Mouse (Mus musculus): ENCODE results near the gene Smg9.

Smg9 gene

DNA sequence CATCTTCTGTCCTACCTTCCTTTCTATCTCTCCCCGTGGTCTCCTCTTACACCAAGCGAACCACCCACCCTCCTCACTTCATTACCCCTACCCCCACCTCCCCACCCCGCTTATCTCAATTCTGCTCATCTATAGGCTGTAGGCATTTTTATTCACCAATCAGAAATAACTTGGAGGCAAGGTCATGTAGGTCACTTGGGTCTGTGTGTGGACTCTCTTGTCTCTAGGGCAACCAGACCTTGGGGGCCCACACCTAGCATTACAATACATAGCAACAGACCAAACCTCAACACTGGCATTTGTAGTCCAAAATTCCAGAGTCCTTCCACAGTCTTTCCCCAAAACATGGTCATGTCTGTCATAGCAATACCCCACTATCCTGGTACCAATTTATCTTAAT is 11.4 kb downstream of the Smg9 start:
- no peak for DNase-seq

DNA sequence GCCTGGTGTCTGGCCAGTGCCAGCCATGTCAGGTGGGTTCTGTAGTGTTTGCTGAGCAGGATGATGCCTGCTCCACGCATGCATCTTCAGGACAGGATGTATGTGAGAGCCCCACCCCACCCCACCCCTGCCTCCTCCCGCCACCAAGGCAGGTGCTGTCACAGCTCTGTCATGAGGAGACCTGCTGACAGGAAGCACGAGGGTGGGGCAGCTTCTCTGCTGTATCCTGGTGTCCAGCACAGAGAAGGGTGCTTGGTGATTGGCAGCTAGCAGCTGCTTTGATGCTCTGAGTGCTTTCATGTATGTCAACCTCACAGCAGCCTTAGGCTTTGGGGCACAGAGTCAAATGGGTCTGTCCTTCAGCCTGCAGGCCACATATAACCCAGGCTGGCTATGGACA is 14.2 kb downstream of the Smg9 start:
- DNase-seq = no peak

DNA sequence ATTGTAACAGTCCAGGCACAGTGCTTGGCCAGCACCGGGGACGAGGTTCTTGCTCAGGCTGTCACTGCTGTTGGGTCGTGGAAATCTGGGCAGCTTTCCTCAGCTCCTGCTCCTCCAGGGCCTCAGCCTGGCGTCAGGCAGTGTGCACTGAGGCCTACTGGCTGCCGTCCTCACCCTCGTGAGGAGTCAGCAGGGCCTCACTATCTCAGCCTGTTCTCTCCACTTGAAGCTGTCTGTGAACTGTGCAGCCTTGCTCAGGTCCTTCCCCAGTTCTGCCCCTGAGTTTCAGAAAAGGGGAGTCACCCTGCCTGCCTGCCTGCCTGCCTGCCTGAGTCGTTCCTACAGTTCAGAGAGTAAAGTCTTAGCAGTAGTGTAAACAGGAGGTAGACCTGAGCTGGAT is 15.8 kb downstream of the Smg9 start:
- no peak for DNase-seq

DNA sequence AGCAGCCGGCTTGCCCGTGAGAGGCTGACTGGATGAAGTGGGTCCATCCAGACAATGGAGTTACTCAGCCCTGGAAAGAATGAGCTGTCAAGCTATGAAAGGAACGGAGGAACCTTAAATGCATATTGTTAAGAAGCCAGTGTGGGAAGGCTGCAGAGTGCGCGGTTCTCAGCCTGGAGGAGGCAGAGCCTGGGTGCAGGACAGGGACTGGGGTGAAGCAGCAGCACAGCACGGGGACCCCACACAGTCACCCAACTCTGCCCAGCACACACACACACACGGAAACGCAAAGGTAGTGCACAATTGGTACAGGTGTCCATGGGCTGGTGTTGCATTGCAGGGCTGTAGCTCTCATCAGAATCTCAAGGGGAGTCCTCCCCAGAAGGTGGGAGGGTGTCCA is 20.2 kb downstream of the Smg9 start:
- no peak for DNase-seq

DNA sequence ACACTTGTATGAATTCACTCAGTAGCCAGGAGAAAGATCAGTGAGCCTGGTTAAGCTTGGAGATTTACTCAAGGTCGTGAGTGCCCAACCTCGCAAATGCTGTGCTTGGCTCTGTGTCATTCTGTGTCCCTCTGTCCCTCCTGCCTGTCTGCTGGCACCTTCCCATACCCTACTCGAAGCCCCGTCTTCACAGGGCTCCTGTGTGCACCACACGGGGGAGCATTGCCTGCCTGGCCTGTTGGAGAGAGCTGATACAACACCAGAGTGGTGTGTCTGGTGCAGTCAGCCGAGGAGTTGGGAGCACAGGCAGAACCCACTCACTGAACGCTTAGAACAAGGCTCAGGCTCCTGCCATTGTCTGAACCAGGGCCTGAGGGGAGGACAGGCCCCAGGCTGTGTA is 22.2 kb downstream of the Smg9 start:
- DNase-seq = no peak

DNA sequence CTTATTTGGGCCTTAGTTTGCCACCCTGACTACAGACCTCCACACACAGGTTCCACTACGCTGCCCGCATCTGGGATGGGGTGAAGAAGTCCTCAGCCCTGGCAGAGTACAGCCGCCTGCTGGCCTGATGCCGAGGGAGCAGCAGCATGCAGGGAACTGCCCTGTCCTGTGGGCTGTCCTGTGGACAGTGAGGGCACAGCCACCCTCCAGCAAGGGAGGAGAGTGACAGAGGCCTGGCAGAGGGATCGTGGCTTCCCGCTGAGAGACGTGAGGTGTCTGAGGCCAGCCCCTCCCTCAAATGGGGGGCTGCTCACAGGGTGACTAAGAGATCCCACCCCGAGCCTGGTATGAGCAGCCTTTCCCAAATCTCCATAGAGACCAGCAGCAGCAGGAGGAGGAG is 22.8 kb downstream of the Smg9 start:
- peak; percentile 38 for DNase-seq

DNA sequence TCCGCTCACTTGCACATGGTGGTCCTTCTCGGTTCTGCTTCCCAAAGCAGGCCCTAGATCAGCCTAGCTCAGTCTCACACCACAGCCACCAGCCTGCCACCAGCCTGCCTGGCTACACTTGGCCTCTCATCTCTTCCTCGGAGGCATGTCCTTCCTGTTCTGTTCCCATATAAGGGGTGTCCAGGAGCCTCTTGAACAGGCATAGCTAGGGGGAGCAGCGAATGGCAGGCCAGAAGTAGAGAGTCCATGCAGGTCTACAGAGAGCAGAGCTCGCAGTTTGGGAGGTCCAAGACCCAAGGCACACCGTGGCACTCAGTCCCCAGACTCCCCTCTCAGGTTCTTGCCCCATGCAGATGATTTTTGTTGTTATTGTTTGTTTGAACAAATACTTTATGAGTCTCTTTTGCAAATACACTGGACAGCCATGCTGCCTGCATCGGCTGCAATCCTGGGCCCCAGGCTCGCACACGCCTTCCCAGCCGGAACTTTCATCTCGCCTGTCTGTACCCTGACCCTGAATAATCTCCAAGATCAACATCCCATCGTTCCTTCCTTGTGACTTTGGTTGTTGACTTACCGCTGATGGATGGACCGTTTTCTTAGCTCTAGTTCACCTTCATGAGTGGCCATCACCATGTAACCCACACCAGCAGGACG is 23.8 kb downstream of the Smg9 start:
- no peak for DNase-seq

DNA sequence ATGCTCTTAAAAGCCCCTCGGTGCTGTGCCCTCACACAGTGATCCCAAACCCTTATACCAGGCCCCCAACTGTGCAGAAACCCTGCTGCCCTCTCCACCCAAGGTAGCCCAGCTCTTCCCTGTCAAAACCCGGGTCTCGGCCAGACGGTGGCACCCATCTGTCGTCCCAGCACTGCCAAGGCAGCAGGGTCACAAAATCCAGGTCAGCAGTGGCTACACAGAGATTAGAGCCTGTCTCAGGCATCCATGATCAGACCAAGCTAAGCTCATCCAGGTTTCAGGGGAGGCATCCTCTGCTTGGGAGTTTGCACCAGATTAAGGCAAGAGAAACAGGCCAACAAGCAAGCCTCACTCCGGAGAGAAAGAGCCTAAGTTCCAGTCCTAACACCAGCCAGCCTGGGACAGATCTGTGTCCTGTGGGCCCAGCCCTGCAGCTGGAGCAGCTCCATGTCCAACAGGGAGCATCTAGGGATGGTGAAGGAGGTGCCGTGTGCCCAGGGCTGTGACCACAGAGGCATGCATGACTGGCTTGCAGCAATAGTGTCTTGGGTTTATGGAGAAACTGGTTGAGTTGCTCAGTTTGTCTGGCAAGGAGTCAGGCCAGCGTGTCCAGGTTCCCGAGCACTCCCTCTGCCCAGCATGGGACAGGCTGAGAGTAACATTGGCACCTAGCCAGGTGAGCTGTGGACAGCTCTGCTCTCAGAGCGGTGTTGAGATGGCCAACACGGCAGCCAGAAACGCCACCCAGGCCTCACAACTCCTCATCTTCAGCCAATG is 24.7 kb downstream of the Smg9 start:
- no peak for DNase-seq

DNA sequence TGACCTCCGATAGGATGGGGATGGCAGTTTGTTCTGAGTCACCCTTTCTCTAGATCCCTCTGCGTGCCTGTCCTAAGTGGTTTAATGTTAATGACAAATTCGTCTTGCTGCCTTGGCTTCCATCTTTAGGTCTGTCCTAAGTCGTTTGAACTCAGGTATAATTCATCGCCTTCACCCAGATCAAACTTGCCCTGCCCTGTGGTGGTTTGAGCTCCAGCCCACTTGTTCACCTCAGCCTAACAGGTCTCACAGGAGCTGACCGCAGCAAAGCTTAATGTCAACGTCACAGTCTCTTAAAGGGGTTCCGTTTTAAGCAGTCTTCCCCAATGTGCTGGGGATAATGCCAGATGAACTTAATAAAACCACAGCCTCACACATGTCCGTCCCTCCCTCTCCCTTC is 26.5 kb downstream of the Smg9 start:
- no peak for DNase-seq

DNA sequence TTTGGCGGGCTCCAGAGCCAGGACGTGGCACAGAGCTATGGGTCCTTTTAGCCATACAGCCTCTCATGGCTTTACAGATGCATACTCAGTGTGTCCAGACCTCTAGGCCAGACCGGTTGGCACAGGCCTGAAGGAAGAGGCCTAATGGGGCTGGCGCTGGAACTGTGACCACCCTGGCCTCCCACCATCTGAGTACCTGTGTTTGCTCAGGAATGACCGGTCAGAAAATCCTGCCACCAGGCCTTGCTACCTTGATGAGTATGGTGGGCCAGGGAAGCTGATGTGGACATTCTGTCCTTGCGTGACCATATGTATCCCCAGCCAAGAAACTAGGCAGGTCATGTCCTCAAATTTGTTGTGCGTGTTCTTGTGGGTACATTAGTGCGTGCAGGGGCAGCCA is 27.7 kb downstream of the Smg9 start:
- DNase-seq = no peak

DNA sequence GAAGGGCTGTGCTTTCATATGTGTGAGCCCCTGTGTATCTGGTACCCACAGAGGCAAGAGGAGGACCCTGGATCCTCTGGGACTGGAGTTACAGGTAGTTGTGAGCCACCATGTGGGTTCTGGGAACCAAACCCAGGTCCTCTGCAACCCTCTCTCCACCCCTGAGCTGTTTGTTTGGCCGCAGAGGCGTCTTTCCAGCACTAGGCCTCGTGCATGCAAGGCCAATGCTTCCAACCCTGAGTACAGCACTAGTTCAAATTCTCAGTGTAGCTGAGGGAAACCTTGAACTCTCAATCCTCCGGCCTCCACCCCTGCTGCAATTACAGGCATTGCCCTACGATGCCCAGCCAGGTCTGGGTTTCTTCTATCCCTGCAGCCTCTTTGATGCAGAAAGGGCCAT is 29.3 kb downstream of the Smg9 start:
- DNase-seq = no peak

DNA sequence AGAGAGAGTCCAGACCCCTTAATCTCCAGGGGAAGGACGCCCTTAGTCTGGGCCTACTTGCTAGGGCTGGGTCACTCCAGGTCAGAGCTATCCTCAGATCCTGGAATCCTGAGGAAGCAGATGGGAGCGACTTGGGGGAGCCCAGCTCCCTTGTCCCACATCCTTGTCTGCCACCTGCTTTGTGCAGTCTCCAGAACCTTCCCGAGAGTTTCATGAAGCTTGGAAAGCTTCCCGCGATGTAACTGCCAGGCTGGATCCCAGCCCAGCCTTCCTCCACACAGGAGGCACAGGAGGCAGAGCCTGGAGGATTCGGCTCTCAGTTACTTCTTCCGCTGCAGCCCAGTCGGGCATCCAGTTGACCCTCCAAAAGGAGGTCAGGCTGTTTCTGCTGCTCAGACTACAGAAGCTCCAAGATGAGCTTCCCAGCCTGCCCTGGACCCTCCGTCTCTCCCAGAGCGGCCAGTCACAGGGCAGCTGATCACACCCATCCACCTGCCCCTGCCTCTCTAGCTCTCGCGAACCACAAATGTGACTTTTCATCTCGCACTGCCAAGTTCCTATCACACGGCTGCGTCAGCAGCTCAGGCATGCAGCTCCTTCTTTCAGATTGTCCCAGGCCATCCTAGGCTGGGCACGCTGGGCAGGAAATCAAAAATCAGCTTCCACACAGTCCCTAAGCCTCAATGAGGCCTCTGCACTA is 30.1 kb downstream of the Smg9 start:
- no peak for DNase-seq

DNA sequence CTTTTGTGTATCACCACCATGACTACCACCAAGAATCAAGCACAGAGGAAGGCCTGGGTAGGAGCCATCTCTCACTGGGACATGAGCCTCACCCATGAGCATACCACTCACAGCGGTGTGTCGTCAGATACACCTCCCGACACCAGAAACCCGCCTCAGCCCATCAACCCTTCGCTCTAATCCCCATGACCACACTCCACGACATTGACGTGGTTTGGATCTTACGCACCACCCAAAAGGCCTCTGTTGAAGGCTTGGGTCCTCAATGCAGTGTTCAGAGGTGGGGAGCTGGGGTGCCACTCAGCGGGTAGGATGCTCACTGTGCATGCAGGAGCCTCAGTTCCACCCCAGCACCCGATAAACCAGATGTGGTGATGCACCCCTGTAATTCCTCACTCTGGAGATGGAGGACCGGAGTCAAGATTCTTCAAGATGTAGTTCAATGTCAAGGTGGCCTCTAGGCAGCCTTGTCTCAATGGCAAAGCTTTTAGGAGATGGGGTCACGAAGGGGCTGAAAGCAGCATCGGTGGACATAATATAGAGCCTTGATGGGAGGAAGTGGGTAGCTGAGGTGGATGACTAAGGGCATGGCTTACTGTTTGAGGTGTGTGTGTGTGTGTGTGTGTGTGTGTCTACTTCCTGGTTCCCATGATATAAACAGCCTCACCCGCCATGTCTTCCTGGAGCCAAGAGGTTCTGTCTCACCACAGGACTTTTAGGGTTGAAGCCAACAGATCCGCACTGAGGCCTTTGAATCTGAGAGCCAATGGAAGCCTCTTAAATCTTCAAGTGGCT is 31.3 kb downstream of the Smg9 start:
- no peak for DNase-seq

DNA sequence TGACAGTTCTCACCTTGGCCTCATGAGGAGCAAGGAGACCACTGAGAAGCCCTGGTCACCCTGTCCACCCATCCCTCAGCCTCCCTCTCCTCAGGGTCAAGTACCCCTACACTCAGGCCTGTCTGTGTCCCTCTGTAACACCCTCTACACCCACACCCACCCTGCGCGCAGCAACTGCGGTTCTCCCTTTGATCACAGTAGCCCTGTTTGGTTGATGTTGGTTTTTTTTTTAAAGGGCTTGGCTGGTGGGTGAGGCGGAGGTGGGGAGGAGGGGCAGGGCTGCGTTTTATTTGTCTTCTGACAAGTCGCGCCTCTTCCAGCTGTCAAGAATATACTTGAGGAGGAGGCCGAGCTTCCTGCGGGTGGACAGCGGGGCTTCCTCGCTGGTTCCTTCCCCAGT is 32.3 kb downstream of the Smg9 start:
- no peak for DNase-seq

DNA sequence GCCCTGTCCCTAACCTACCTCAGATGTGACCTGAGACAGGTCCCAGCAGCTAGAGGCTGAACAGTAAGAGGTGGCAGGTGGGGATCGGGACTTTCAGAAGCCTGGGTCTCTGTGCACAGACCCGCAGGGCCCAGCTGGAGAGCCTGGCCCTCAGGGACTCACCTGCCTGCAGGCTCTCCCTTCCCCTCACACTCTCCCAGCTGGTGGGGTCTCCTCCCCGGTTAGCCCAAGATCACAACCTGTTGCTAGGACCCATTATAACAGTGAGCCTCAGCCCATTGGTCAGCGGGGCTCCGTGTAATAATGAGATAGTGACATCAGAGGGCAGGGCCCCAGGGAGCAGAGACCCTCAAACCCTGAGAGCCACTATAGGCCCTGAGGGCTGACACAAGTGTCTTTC is 35.9 kb downstream of the Smg9 start:
- no peak for DNase-seq

DNA sequence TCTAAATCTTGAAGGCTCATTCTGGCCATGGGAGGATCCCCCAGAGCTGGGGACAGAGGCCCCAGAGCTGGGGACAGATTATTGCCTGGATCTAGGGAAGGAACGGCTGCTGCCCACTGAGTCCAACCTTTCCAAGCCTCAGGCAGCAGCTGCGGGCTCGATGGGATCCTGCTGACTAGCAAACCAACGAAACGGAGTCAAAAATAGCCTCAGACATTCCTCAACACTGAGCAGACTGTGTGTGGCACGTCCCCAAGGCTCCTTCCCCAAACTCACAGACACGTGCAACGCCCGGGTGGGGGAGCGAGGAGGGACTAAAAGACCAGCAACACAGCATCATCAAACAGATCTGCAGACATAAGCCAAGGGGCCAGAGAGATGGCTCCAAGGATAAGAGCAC is 38.6 kb downstream of the Smg9 start:
- DNase-seq = no peak

DNA sequence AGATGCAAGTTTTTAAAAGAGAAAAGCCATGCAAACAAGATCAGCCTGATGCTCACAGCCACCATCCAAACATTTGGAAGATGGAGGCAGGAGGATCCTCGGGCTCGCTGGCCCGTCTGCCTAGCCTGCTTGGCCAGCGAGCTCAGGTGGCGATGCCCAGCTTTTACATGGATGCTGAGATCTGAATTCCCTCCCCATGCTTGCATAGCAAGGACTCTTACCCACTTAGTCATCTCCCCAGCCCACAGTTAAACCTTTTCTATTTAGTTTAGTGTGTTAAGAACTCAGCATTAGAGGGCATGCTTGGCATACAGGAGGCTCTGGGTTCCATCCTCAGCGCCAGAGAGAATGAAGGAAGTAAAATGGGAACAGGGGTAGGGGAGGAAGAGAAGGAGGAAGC is 39.8 kb downstream of the Smg9 start:
- no peak for DNase-seq

DNA sequence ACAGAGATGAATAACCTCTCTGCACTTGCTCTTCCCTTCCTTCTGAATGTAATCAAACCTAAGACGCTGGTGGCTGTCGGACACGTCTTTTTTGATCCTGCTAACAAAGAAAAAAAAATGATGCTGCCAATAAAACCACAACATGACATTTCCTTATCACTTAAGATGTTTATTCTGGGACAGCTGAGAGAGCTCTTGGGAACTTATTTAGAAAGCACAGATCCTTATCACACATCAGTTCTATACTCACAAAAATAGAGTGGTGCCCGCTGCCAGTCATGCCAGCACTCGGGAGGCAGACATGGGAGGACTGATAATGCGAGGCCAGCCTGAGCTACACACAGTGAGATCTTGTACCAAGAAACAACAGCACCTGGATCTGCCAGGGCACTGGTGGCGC is 40.5 kb downstream of the Smg9 start:
- DNase-seq = no peak

DNA sequence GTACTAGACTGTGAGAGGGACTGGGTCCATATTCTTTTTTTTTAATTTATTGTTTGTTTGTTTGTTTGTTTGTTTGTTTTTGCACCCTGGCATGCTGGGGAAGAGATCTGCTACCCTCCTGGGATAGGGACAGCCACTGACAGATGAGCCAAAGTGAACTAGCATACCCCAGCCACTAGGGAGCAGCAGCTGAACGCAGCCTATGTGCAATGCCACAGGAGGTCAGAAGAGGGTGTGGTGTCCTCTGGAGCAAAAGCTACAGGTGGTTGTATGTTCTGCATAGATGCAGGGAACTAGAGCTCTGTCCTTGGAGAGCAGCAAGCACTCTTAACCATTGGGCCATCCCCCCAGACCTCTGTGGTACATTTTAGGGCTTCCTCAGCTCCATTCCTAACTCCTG is 42.4 kb downstream of the Smg9 start:
- DNase-seq = peak; percentile 64

DNA sequence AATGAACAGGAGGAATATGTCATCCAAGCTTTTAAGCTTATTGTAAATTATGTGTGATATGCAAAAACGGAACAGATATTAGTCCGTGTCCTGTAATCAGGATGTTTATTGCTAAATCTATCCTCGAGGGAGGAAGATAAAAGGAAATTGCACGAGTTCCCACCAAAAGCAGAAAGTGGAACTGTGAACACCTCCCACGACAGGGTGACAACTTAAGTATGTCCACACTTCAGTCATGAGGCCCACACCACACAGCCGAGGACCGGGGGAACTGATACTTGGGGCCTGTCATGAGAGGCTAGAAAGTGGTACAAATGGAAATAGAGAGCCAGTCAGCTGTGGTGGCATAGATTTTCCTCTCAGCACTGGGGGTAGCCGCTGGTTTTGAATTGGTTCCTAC is 42.9 kb downstream of the Smg9 start:
- no peak for DNase-seq

DNA sequence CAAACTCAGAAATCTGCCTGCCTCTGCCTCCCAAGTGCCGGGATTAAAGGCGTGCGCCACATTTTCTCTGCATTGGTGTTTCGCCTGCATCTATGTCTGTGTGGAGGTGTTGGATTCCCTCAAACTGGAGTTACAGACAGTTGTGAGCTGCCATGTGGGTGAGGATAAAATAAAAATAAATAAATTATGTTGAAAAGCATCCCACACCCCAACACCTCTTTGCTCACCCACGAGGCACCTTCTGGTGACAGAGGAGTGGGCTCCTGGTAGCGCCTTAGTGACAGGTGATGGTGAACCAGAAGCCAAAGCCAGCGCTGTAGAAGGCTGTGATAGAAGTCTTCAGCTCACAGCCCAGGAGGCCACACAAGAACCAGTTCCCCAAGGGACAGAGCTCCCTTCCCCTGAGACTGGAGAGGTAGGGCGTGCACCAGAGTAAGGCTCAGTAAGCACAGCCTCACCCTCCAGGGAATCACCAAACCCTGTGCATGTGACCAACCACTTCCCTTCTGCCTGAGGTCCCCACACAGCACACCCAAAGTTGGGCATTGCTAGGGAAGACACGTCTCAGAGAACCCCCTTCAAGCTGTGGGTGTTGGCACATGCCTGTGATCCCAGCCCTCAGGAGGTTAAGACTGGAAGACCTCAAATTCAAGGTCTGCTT is 46.0 kb downstream of the Smg9 start:
- no peak for DNase-seq

DNA sequence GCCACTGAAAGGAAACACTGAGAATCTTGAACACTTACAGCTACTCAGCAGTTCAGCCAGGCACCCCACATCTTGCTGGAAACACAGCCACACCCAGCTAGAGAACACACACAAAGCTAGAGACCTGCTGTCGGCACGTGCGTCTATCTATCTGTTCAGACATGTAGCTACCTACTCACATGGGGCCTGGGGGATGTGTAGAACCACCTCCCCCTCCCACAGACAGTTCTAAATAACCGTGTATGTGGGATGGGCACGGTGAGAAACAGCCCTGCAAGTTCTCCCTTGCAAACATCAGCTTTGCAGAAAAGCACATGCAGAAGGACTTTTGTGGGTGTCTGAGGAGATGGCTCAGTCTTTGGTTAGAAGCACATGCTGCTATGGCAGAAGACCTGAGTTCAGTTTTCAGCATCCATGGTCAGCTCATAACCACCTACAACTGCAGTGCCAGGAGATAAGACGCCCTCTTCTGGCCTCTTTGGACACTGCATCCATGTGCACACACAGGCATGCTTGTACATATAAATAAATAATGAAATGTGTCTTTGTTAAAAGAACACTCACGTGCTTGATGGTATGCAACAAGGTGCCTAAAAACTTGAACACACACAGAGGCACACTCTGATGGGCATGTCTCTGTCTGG is 47.4 kb downstream of the Smg9 start:
- no peak for DNase-seq
